Mouse (Mus musculus): ENCODE results near the gene Hsd3b7. TPM values are rescaled to one million over a fixed set of nuclear protein-coding genes. Genes with fewer than 3 reads are reported as not detected.

The Hsd3b7 gene
- polyA plus RNA-seq (2012), result 12.7 and 27.1 TPM in 2 replicates

DNA sequence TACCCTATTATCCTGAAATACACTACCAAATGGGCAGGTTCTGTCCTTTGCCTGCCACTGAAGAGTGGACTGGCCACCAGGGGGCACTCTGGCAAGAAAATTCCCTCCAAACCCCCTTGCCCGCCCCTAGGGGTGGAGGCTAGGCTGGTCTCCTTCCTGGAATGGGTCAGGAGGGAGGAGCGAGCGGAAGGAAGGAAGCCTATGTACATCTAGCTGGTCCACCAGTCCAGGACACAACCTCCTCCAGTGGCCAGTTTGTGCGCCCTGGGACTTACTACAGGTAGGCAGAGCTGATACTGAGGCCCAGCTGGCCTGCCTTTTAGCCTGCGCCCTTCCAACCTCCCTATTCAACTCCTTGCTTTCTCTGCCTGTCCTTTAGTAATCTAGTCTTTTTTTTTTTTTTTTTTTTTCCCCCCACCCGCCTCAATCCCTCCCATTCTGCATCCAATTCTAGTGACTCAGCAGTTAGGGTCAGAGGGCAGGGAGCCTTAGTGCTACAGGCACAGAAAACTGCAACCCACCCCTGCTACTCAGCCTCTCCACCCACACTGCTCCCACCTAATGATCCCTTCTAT lies at the start of gene Hsd3b7:
Hsd3b7 (plus strand) TSS at position 170 of the 575 bp plus-strand sequence.
- TF ChIP-seq GATA1 (IDR thresholded peaks at IDR 0.05; ENCODE audit: low read length), result no peak

DNA sequence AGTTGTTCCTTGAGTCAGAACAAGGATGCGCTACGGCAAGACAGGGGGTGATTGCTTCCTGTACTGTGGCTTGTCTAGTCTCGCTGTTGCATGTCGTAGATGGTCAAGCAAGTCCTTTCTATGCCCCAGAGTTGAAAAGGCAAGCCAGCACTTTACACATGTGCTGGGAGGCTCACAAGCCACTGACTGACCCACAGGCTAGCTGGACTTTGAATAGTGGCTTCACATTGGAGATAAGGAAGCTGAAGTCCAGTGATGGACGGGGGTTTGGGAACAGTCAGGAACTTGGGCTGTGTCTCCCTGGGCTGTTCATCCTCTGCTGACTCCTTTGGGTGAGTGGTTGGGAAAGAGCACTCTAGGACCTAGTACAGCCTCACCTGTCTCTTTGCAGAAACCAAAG lies 48.8 kb upstream of the Hsd3b7 start:
- no peak for TF ChIP-seq GATA1 (IDR thresholded peaks at IDR 0.05; ENCODE audit: low read length)

DNA sequence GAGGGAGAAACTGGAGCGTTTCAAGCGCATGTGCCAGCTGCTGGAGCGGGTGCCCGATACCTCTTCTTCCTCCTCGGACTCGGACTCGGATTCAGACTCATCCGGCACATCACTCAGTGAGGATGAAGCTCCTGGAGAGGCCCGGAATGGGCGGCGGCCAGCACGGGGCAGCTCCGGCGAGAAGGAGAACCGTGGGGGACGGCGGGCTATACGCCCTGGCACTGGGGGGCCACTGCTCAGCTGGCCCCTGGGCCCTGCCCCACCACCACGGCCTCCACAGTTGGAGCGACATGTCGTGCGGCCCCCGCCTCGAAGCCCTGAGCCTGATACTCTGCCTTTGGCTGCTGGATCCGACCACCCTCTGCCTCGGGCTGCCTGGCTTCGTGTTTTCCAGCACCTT lies 48.3 kb upstream of the Hsd3b7 start:
- no peak for TF ChIP-seq GATA1 (IDR thresholded peaks at IDR 0.05; ENCODE audit: low read length)

DNA sequence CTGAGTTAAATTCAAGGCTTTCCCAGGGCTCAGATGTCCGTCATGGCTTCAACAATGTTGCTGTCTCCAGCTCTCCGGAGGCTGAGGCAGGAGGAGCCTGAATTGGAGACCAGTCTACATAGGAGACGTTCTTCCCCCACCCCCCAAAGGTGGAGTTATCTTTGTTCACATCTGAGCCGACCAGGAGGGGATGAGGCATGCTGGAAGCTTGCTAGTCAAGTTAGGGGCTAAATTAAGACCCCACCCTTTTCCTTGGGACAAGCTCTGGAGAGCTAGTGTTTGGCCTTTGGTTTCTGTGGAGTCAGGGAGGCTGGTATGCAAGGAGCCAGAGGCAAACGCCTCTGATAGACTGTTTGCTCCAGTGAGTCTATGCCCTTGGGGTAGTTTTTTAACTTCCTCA lies 47.2 kb upstream of the Hsd3b7 start:
- TF ChIP-seq GATA1 (IDR thresholded peaks at IDR 0.05; ENCODE audit: low read length), result no peak

DNA sequence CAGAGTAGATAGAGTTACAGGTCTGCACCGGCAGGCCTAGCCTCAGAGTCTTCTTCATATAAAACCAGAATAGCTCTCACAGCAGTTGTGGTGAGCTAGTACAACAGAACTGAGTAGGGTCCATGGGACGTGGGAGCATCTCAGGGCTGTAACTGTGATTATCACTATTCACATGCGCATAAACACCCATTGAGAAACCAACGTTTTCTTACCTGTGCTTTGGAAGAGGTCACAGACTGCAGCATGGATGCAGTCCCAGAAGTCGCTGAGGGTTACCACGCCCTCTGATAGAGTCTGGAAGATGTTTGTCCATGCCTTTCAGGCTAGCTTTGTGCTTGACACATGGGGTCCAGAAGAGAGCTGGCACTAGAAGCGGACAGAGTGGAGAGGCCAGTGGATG lies 46.7 kb upstream of the Hsd3b7 start:
- TF ChIP-seq GATA1 (IDR thresholded peaks at IDR 0.05; ENCODE audit: low read length), result no peak

DNA sequence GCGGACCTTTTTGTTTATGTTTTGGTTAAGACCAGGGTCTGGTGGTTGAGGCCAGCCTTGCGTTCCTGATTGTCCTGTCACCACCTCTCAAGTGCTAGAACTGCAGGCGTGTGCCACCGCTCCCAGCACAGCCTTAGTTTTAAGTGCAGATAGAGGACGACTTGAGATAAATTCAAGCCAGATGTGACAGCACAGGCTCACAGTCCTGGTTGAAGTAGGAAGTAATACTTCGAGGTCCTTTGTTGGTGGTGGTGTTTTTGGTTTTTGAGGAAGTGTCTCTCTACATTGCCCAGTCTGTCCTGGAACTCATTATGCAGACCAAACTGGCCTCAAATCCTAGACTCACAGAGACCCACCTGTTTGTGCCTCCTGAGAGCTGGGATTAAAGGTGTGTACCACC lies 40.7 kb upstream of the Hsd3b7 start:
- TF ChIP-seq GATA1 (IDR thresholded peaks at IDR 0.05; ENCODE audit: low read length), result no peak

DNA sequence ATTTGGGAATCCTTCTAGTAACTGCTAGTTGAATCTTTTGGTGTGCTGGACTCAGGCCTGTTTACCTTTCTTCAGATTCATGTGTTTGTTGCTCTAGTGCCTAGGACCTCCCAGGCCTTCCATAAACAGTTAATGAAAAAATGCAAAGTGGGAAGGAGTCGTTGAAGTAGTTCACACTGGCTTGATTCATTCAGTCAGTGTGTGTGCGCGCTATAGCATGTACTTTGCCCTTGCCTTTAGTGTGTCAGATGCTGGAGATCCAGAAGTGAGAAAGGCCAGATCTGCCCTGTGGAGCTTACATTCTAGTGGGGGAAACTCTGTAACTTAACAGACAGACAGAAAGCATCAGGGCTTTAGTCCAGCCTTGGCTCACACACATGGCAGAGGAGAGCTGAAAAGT lies 39.9 kb upstream of the Hsd3b7 start:
- no peak for TF ChIP-seq GATA1 (IDR thresholded peaks at IDR 0.05; ENCODE audit: low read length)

DNA sequence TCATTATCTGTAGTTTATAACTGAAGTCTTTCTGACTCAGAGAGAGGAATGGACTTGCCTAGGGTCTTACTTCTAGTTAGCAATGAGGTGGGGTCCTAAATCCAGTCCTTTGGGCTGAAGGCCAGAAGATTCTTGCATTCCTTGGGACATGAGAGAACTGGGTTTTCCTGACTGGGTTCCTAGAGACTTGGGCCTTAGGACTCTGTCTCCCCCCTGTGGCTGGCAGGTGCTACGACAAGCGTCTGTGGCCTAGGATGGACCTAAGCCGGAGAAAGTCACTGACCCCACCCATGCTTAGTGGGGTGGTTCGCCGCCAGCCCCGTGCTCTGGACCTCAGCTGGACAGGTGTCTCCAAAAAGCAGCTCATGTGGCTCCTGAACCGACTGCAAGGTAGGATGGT lies 39.4 kb upstream of the Hsd3b7 start:
- no peak for TF ChIP-seq GATA1 (IDR thresholded peaks at IDR 0.05; ENCODE audit: low read length)

DNA sequence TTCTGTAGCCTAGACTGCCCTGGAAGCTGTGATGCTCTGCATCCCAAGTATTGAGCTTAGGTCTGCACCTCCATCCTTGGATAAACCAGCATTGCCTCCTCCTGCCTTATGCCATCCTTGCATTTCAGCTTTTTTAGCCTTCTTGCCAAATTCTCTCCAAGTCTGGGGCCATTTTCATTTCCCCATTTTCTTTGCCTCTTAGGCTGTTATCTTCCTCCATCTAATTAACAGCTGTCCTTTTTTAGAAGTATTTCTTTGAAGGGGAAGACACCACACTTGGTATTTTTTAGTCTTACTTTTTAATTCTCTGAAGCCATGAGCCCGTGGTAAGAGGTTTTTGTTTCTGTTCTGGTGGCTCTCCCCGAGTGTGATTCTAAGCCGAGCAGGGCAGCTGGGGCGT lies 36.8 kb upstream of the Hsd3b7 start:
- no peak for TF ChIP-seq GATA1 (IDR thresholded peaks at IDR 0.05; ENCODE audit: low read length)

DNA sequence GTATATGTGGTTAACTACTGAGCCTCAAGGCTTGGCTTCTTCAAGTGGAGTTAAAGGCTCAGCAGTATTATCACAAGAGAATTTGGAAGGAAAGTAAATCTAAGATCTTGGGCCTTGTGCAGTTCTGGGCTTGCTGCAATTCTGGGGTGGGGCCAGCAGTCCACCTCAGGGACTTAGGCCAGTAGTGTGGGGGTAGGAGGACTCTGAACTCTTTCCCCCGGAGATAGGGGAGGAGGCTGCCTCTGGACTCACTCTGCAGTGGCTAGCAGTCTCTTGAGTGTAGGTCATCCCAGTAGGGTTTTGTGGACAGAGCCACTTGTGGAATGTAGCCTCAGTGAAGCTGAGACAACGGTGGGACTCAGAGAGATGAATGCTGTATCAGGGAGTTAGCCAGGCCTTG lies 34.6 kb upstream of the Hsd3b7 start:
- no peak for TF ChIP-seq GATA1 (IDR thresholded peaks at IDR 0.05; ENCODE audit: low read length)

DNA sequence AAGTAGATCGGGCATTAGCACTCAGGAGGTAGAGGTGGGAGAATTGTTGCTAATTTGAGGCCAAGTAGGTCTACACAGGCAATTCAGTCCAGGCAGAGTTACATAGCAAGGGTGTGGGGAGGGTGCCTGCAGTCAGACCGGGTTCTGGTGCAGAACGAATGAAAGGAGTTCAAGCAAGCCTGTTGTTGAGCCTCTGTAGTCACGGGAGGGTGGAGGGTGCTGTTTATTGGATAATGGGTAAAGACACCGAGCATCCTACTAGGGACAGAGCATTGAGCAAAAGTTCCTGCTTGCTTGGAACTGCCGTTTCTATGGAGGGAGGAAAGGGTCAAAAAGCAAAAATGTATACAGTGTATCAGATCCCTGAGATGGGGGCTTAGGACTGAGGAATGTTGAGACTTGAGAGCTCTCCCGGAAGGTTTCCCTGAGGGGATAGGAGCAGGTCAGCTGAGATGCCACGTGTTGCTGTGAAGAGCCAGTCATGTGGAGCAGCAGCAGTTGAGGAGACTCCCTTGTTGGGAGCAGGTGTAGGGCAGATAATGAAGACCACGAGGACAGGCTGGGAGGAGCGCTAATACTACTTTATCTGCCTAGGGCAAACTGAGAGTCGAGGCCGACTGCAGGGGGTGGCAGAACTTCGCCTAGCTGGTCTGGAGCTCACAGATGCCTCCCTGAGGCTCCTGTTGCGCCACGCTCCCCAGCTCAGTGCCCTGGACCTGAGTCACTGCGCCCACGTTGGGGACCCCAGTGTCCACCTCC lies 33.4 kb upstream of the Hsd3b7 start:
- no peak for TF ChIP-seq GATA1 (IDR thresholded peaks at IDR 0.05; ENCODE audit: low read length)

DNA sequence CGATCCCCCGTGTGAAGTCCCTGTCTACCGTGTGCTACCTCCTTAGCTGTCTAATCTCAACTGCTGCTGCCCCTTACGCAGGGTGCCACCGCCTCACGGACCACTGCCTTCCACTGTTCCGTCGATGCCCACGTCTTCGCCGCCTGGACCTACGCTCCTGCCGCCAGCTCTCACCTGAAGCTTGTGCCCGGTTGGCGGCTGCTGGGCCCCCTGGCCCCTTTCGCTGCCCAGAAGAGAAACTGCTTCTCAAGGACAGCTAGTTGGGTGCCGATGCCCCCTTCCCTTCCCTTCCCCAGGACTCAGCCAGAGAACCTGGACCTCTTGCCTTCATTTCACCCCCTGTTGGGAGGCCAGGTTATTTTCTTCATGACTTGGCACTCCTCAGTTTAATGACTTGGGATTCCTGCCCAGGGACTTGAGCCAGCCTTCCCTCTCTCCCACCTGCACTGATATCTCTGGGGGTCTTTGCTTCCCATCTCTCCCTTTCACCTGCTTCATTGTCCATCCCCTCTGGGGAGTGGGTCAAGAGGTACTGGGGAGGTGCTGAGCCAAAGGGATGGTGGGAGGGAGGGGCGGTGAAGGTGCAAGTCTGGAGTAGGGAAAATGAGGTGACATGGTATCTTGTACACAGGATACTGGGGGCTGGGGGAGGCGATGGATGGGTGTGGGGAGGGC lies 32.6 kb upstream of the Hsd3b7 start:
- TF ChIP-seq GATA1 (IDR thresholded peaks at IDR 0.05; ENCODE audit: low read length), result no peak

DNA sequence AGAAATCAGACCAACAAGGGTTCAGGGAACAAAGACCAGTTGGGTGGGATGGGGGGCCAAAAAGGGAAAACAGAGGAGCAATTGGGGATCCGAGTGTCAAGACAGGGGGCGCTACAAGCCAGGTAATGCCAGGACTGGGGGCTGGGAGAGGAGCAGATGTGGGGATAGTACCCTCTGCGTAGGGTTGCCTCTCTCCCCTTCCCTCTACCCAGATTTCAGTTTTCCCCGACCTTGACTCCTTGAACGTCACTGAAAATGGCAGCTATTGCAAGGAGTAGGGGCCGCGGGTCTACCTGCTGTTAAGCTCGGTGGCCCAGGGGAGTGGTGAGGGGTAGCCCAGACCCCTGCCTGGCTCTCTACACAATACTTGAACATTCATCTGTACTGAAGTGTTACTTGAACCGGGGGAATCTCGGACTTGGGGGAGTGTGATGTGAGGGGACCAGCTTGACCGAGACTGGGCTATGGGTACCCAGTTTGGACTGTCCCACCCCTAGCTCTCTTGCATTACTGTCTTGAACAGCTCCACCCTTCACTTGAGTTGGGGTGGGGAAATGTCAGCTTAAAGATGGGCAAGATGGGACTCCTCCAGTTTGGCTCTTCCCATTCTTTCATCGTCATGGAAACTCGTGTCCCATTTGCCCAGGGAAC lies 31.9 kb upstream of the Hsd3b7 start:
- TF ChIP-seq GATA1 (IDR thresholded peaks at IDR 0.05; ENCODE audit: low read length), result no peak

DNA sequence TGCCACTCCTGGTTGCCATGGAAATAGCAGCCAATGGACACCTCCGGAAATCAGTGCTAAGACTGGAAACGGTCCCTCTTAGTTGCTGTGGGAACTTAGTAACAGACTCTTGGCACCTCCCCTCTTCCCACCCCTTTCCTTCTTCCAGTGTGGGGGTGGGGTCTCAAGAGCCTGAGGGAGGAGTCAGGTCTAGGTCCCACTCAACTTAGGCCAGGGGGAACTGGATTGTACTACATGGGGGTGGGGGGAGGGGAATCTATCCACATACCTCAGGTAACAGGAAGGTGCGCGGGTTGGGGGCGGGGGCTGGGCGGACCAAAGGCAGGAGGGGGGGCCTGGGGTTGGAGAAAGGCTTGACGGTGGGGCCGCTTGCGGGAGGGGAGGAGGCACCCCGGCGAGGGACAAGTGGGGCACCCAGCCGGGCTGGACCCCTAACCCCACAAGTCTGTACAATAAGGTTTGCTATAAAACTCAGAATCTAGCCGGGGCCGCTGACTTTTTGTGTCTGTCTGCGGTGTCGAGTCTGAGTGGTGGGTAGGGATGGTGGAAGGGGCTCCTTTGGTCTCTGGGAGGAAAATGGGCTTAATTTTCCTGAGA lies 31.3 kb upstream of the Hsd3b7 start:
- TF ChIP-seq GATA1 (IDR thresholded peaks at IDR 0.05; ENCODE audit: low read length), result no peak

DNA sequence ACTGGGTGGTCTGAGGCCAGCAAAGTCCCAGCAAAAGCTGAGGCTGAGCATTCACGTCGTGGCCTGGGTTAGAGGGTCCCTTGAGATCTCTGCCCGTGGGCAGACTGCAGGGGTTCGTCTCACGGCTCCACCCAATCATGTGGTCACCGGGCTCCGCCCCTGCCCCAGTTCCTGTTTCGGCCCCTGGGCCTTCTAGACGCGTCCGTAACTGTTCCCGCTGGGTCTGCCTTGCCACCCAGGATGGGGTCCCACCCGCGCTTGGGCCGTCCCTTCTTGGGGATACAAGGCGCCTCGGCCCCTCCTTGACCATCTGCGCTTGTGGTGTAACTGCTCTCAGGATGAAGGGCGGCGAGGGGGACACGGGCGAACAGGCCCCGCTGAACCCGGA lies 30.8 kb upstream of the Hsd3b7 start, which contains the start of gene Orai3:
Orai3 (plus strand) TSS at position 165 of the 388 bp plus-strand sequence.
- TF ChIP-seq GATA1 (IDR thresholded peaks at IDR 0.05; ENCODE audit: low read length), result no peak

Measured in G1E-ER4 (cell line).